ENCODE assay signal across 21 mouse cellular contexts in genomic region chr4:43240716-43241115, GRCm38 (mm10). TPM values are rescaled to one million over a fixed set of nuclear protein-coding genes. Genes with fewer than 3 reads are reported as not detected.
DNase-seq lines count a peak whose midpoint lies in the region; ATAC-seq and TF ChIP-seq lines count a peak whose summit lies in the region.
"Had no signal": no experiment of that assay in that cellular context is flagged by ENCODE, and none has a peak within 500 bp of the region (broad histone marks: within the 10 kb centered on the region; RNA-seq: fewer than 3 reads in every experiment).

No protein-coding gene starts in this region.

- H3K27me3 ChIP-seq in forebrain, embryonic 16.5 days (replicated peaks; ENCODE audit: control insufficient read depth, insufficient read depth, low read length) = no peaks in the 10 kb centered on the region
- no peaks in the 10 kb centered on the region for H3K27me3 ChIP-seq in forebrain, embryonic 13.5 days
- H3K27me3 ChIP-seq in cerebellum, adult 2 months (ENCODE audit: control insufficient read depth, insufficient read depth, low read length) = no peaks in the 10 kb centered on the region
- H3K27me3 ChIP-seq: embryonic facial prominence, embryonic 12.5 days; forebrain, embryonic 15.5 days; Patski had no signal

- 0 out of 2 replicates have a peak, but pooled peaks have one; percentile 45 for ATAC-seq in forebrain, embryonic 16.5 days
- no peak for ATAC-seq in forebrain, embryonic 13.5 days
- ATAC-seq: activated CD4-positive, CD25-positive, alpha-beta regulatory T cell, adult 4 months; forebrain, embryonic 15.5 days; Patski had no signal

- no peaks in the 10 kb centered on the region for H3K9me3 ChIP-seq in forebrain, embryonic 16.5 days (ENCODE audit: control insufficient read depth, low read length)
- no peaks in the 10 kb centered on the region for H3K9me3 ChIP-seq in forebrain, embryonic 13.5 days (replicated peaks)
- H3K9me3 ChIP-seq: embryonic facial prominence, embryonic 10.5 days; embryonic facial prominence, embryonic 12.5 days; forebrain, embryonic 15.5 days had no signal

- H3K4me2 ChIP-seq in forebrain, embryonic 16.5 days (ENCODE audit: low read length) = no peak overlapping the region
- no peak overlapping the region for H3K4me2 ChIP-seq in forebrain, embryonic 13.5 days
- H3K4me2 ChIP-seq: embryonic facial prominence, embryonic 12.5 days; forebrain, embryonic 15.5 days had no signal

- peak; percentile 72 for DNase-seq in heart, adult 11 months
- no peak for DNase-seq in heart, adult 18-20 months
- DNase-seq in Muller cell, postnatal 12 days (ENCODE audit: inconsistent ontology term) = peak; percentile 41
- peak; percentile 62 for DNase-seq in brain, embryonic 14.5 days (ENCODE audit: low read depth)
- no peak for DNase-seq in left cerebral cortex, adult 11 months (ENCODE audit: low spot score)
- DNase-seq in cerebellum, adult 2 months = no peak
- DNase-seq: adrenal gland, adult 8-10 months; adrenal gland, postnatal 14 days; adrenal gland, postnatal 36 days; cerebellum, adult 11 months; cerebellum, adult 18-20 months; cerebellum, adult 9-10 months; cerebellum, postnatal 10 days; cerebellum, postnatal 25 days had no signal

- 50% methylated on average over 1 of the region's 1 CpGs for WGBS in forebrain, embryonic 16.5 days
- 49% methylated on average over 1 of the region's 1 CpGs for WGBS in forebrain, embryonic 13.5 days
- 71% methylated on average over 1 of the region's 1 CpGs for WGBS in cerebellum, adult 2 months

- peaks cover 3% of the 10 kb centered on the region; the same call in 1 of the 2 replicates for H3K36me3 ChIP-seq in forebrain, embryonic 16.5 days (ENCODE audit: control insufficient read depth, insufficient read depth)
- peaks cover 43% of the 10 kb centered on the region for H3K36me3 ChIP-seq in forebrain, embryonic 13.5 days (ENCODE audit: poor library complexity, severe bottlenecking)
- H3K36me3 ChIP-seq: embryonic facial prominence, embryonic 10.5 days; embryonic facial prominence, embryonic 12.5 days had no signal

- H3K4me3 ChIP-seq in forebrain, embryonic 16.5 days (replicated peaks; ENCODE audit: low read length) = no peak overlapping the region
- no peak overlapping the region for H3K4me3 ChIP-seq in forebrain, embryonic 13.5 days
- H3K4me3 ChIP-seq in cerebellum, adult 2 months (replicated peaks; ENCODE audit: insufficient read depth, low read depth, low read length) = no peak overlapping the region
- H3K4me3 ChIP-seq: embryonic facial prominence, embryonic 10.5 days; embryonic facial prominence, embryonic 12.5 days; forebrain, embryonic 15.5 days had no signal

- H3K27ac ChIP-seq in forebrain, embryonic 16.5 days (ENCODE audit: low read length) = no peak overlapping the region
- no peak overlapping the region for H3K27ac ChIP-seq in forebrain, embryonic 13.5 days
- no peak overlapping the region for H3K27ac ChIP-seq in cerebellum, adult 2 months (ENCODE audit: insufficient read depth, low read length)
- H3K27ac ChIP-seq: embryonic facial prominence, embryonic 10.5 days; embryonic facial prominence, embryonic 12.5 days; forebrain, embryonic 15.5 days had no signal

- TF ChIP-seq POLR2A in brain, embryonic 14.5 days (IDR thresholded peaks at IDR 0.05; ENCODE audit: borderline replicate concordance, extremely low read depth, insufficient read depth, insufficient read length, poor library complexity, severe bottlenecking) = no peak
- TF ChIP-seq POLR2A in cerebellum, adult 2 months (IDR thresholded peaks at IDR 0.05; ENCODE audit: borderline replicate concordance, insufficient read depth, low read length) = no peak

- no peaks in the 10 kb centered on the region for H3K4me1 ChIP-seq in forebrain, embryonic 16.5 days (replicated peaks; ENCODE audit: control insufficient read depth, insufficient read depth, low read length)
- H3K4me1 ChIP-seq in forebrain, embryonic 13.5 days = no peaks in the 10 kb centered on the region
- H3K4me1 ChIP-seq in cerebellum, adult 2 months (ENCODE audit: control insufficient read depth, insufficient read depth, low read length) = 0 out of 2 replicates have a peak, but pooled peaks cover 2% of the 10 kb centered on the region
- H3K4me1 ChIP-seq: embryonic facial prominence, embryonic 10.5 days; embryonic facial prominence, embryonic 12.5 days; forebrain, embryonic 15.5 days had no signal

- no peak overlapping the region for H3K9ac ChIP-seq in forebrain, embryonic 16.5 days (replicated peaks; ENCODE audit: low read depth, low read length)
- no peak overlapping the region for H3K9ac ChIP-seq in forebrain, embryonic 13.5 days
- H3K9ac ChIP-seq: embryonic facial prominence, embryonic 12.5 days; forebrain, embryonic 15.5 days had no signal

- TF ChIP-seq CTCF in brain, embryonic 14.5 days (IDR thresholded peaks at IDR 0.05; ENCODE audit: borderline replicate concordance, extremely low read depth, insufficient read depth, insufficient read length) = no peak
- TF ChIP-seq CTCF in cerebellum, adult 2 months (IDR thresholded peaks at IDR 0.05; ENCODE audit: borderline replicate concordance, insufficient read depth, low read depth, low read length) = no peak

RNA-seq across cellular contexts. Expression of gene Atp8b5, which starts 26.2 kb away (rescaled TPM):
- polyA plus RNA-seq in forebrain, embryonic 16.5 days (2015; fragmentation: Nextera tagmentation; extraction: Ambion mirVana) = 0.39 and 0.63 TPM in 2 replicates
- 0.79 and 0.83 TPM in 2 replicates for polyA plus RNA-seq in forebrain, embryonic 13.5 days (2015; fragmentation: Nextera tagmentation; extraction: Ambion mirVana)
- under 1 TPM in 1 of 2 experiments, not detected in 1; 0.07 TPM for total RNA-seq in heart, adult 18-20 months (2021)
- 0.63 and 0.88 TPM in 2 replicates for polyA plus RNA-seq in brain, embryonic 14.5 days (2012; rRNA removed)
- 1.0 and 1.4 TPM in 2 replicates for polyA plus RNA-seq in cerebellum, adult 2 months (2012; rRNA removed)

Comparison
In these comparisons a context has a peak if more than half of its experiments do, and no peak if none do; other contexts are left out.
1. DNase-seq: peak in heart, adult 11 months (single experiment), Muller cell, postnatal 12 days (single experiment) and brain, embryonic 14.5 days (single experiment); none in heart, adult 18-20 months (0 of 2), left cerebral cortex, adult 11 months (single experiment) and cerebellum, adult 2 months (0 of 2).